Mouse (Mus musculus): ENCODE results near the gene Fbh1. TPM values are rescaled to one million over a fixed set of nuclear protein-coding genes. Genes with fewer than 3 reads are reported as not detected.

Fbh1 gene
- 63.2 and 76.8 TPM in 2 replicates for polyA plus RNA-seq (2012; rRNA removed; ENCODE audit: low replicate concordance)

GRCm38 (mm10) chr2:11777091-11778068, at the start of gene Fbh1, which contains the start of gene Ankrd16:
Fbh1 (minus strand) TSS chr2:11777582.
Ankrd16 (plus strand) TSS chr2:11777876.

GRCm38 (mm10) chr2:11705201-11706025, 72.0 kb downstream of the Fbh1 start, which contains the start of gene Il15ra:
Il15ra (plus strand) TSS chr2:11705290.

Other genes starting within 250 kb of the Fbh1 start
- gene Pfkfb3, start 223.5 kb downstream of the Fbh1 start, polyA plus RNA-seq (2012; rRNA removed; ENCODE audit: low replicate concordance) = 100 and 370 TPM in 2 replicates
- gene Rbm17, start 173.4 kb downstream of the Fbh1 start, polyA plus RNA-seq (2012; rRNA removed; ENCODE audit: low replicate concordance) = 50.5 and 57.8 TPM in 2 replicates
- not detected in 2 replicates for gene Gm17490, start 151.3 kb downstream of the Fbh1 start, polyA plus RNA-seq (2012; rRNA removed; ENCODE audit: low replicate concordance)
- 0.55 and 1.7 TPM in 2 replicates for gene Il2ra, start 134.8 kb downstream of the Fbh1 start, polyA plus RNA-seq (2012; rRNA removed; ENCODE audit: low replicate concordance)
- 39.7 and 50.7 TPM in 2 replicates for gene Il15ra, start 72.3 kb downstream of the Fbh1 start, polyA plus RNA-seq (2012; rRNA removed; ENCODE audit: low replicate concordance)
- gene Ankrd16, start 294 bp upstream of the Fbh1 start, polyA plus RNA-seq (2012; rRNA removed; ENCODE audit: low replicate concordance) = 71.2 and 95.4 TPM in 2 replicates

Measured in subcutaneous adipose tissue, adult 2 months (tissue).